Mouse (Mus musculus) gastrocnemius, postnatal 14 days (tissue): ENCODE measurements around the gene Clgn. TPM values are rescaled to one million over a fixed set of nuclear protein-coding genes. Genes with fewer than 3 reads are reported as not detected.

Source experiments
- total RNA-seq, 2 experiments: library from RNA; stranded (reverse); gene quantifications; 2 replicates each; pipeline ENCODE4 v1.2.3; 2021

The Clgn gene
- total RNA-seq, 2 experiments from 2014 or later = not detected

Other genes with a start within 250 kb of the Clgn start
- gene Tbc1d9, start 224.5 kb upstream of the Clgn start, total RNA-seq = 1 to 10 TPM; 1.5 to 1.8 TPM
- not detected for gene Gm10645, start 223.7 kb upstream of the Clgn start, total RNA-seq
- not detected for gene Ucp1, start 99.5 kb upstream of the Clgn start, total RNA-seq
- 1 to 10 TPM; 7.1 to 8.0 TPM for gene Elmod2, start 57.4 kb upstream of the Clgn start, total RNA-seq
- not detected for gene Mgat4d, start 41.4 kb upstream of the Clgn start, total RNA-seq
- 10 to 100 TPM; 36.4 to 41.2 TPM for gene Scoc, start 68.5 kb downstream of the Clgn start, total RNA-seq
- not detected for gene Olfr370, start 145.9 kb downstream of the Clgn start, total RNA-seq
- 100 to 1,000 TPM; 439 to 462 TPM for gene Ndufb7, start 176.8 kb downstream of the Clgn start, total RNA-seq
- 100 to 1,000 TPM; 474 to 504 TPM for gene Tecr, start 218.1 kb downstream of the Clgn start, total RNA-seq
- gene Dnajb1, start 218.3 kb downstream of the Clgn start, total RNA-seq = 1 to 10 TPM; 7.0 to 7.4 TPM